In the genomic region with DNA sequence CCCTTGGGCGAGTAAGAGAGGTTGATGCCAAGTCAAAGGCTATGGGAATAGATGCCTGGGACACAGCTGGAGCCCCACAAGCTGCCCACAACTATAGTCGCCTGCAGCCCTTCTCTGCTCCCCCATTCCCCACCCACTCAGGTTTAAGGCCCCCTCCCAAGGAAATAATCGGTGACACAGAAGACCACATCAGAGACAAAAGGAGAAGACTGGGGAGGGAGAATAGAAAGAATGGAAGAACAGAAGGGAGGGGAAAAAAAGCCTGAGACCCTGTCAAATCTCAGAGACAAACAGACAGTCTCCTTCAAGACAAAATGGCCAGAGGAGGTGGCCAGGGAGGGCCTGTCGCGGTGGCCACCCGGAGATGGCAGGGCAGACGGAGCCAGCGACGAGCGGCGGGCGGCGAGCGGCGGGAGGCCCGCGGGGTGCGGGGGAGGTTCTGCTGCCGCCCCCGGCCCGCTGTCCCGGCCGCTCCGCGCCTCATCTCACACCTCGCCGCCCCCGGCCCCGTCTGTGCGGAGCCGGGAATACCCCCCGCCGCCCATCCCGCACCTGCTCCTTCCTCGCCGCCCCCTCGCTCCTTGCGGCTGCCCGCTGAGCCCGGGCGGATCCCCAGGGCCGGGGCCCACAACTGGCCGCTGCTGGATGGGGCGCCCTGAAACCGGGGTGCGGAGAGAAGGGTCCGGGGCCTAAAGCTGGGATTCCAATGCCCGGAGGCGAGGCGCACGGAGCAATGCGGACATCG, we compare ENCODE assay signal across 9 mouse cellular contexts. TPM values are rescaled to one million over a fixed set of nuclear protein-coding genes. Genes with fewer than 3 reads are reported as not detected.
DNase-seq lines count a peak whose midpoint lies in the region; ATAC-seq and TF ChIP-seq lines count a peak whose summit lies in the region.
"Had no signal": no experiment of that assay in that cellular context is flagged by ENCODE, and none has a peak within 500 bp of the region (broad histone marks: within the 10 kb centered on the region; RNA-seq: fewer than 3 reads in every experiment).

No protein-coding gene starts in this region.

- ATAC-seq in liver, postnatal 0 days: no peak
- no peak for ATAC-seq in stomach, postnatal 0 days (ENCODE audit: low FRiP score, low TSS enrichment)
- ATAC-seq in cerebellum, adult (ENCODE audit: insufficient number of reproducible peaks, low FRiP score, low TSS enrichment): no peak

- TF ChIP-seq CTCF in liver, postnatal 0 days (IDR thresholded peaks at IDR 0.05; ENCODE audit: low read depth): no peak
- TF ChIP-seq CTCF in stomach, postnatal 0 days (IDR thresholded peaks at IDR 0.05; ENCODE audit: low read depth): no peak
- no peak for TF ChIP-seq CTCF in kidney, adult 2 months (conservative IDR thresholded peaks at IDR 0.05; ENCODE audit: insufficient read depth, insufficient read length, low read depth, low read length)

- no peak overlapping the region for H3K9ac ChIP-seq in liver, postnatal 0 days (replicated peaks)
- H3K9ac ChIP-seq in stomach, postnatal 0 days (ENCODE audit: low read length): peak overlapping the region; percentile 18; the same call in 1 of the 2 replicates

- peaks cover 15% of the 10 kb centered on the region for H3K4me1 ChIP-seq in liver, postnatal 0 days (ENCODE audit: insufficient read depth)
- H3K4me1 ChIP-seq in stomach, postnatal 0 days (replicated peaks; ENCODE audit: control insufficient read depth, insufficient read depth): peaks cover 4% of the 10 kb centered on the region
- H3K4me1 ChIP-seq in kidney, adult 2 months (ENCODE audit: control insufficient read depth, insufficient read depth, low read length): peaks cover 12% of the 10 kb centered on the region; the same call in 1 of the 2 replicates

- no peak overlapping the region for H3K27ac ChIP-seq in liver, postnatal 0 days (ENCODE audit: low read depth)
- H3K27ac ChIP-seq in stomach, postnatal 0 days (replicated peaks): no peak overlapping the region
- H3K27ac ChIP-seq in kidney, adult 2 months (ENCODE audit: insufficient read depth, low read depth, low read length): no peak overlapping the region
- H3K27ac ChIP-seq: macrophage had no signal

- H3K4me2 ChIP-seq in liver, postnatal 0 days (ENCODE audit: low read depth, low read length): peak overlapping the region; percentile 71
- peak overlapping the region; percentile 60 for H3K4me2 ChIP-seq in stomach, postnatal 0 days (replicated peaks; ENCODE audit: low read depth)

- peak overlapping the region; percentile 43 for H3K4me3 ChIP-seq in liver, postnatal 0 days (ENCODE audit: low read depth, low read length)
- peak overlapping the region; percentile 42 for H3K4me3 ChIP-seq in stomach, postnatal 0 days (ENCODE audit: low read depth, low read length)
- no peak overlapping the region for H3K4me3 ChIP-seq in kidney, adult 2 months (ENCODE audit: insufficient read depth, low read depth, low read length)

- WGBS in liver, postnatal 0 days (ENCODE audit: insufficient replicate concordance): 4% methylated on average over 39 of the region's 53 CpGs
- 5% methylated on average over 33 of the region's 53 CpGs for WGBS in stomach, postnatal 0 days
- WGBS in kidney, adult 2 months: 10% methylated on average over 39 of the region's 53 CpGs

- no peaks in the 10 kb centered on the region for H3K36me3 ChIP-seq in liver, postnatal 0 days (replicated peaks; ENCODE audit: insufficient read depth, low read length)
- no peaks in the 10 kb centered on the region for H3K36me3 ChIP-seq in stomach, postnatal 0 days (ENCODE audit: control insufficient read depth, insufficient read depth, low read length)
- no peaks in the 10 kb centered on the region for H3K36me3 ChIP-seq in kidney, adult 2 months (ENCODE audit: control insufficient read depth, insufficient read depth, low read length)

- TF ChIP-seq EP300 in liver, postnatal 0 days (IDR thresholded peaks at IDR 0.05; ENCODE audit: low read depth): no peak
- TF ChIP-seq EP300 in stomach, postnatal 0 days (optimal IDR thresholded peaks at IDR 0.05): no peak

- DNase-seq in frontal cortex, postnatal 36 days (ENCODE audit: low spot score in 2 of 2): peak; percentile 51 to 67
- DNase-seq in frontal cortex, postnatal 25 days (ENCODE audit: low spot score in 2 of 2): no peak
- DNase-seq in thymus, postnatal 25 days: peak; percentile 7
- DNase-seq in thymus, postnatal 14 days: no peak
- DNase-seq in liver, postnatal 0 days: no peak
- DNase-seq in stomach, postnatal 0 days (ENCODE audit: low spot score): no peak
- DNase-seq in kidney, adult 2 months: no peak

- H3K9me3 ChIP-seq in liver, postnatal 0 days (ENCODE audit: low read length): no peaks in the 10 kb centered on the region
- H3K9me3 ChIP-seq in stomach, postnatal 0 days (ENCODE audit: control insufficient read depth, low read length): no peaks in the 10 kb centered on the region

- TF ChIP-seq POLR2A in kidney, adult 2 months (IDR thresholded peaks at IDR 0.05; ENCODE audit: low read depth, low read length): no peak

- H3K27me3 ChIP-seq in liver, postnatal 0 days (ENCODE audit: insufficient read depth, low read length): peaks cover 74% of the 10 kb centered on the region
- peaks cover 31% of the 10 kb centered on the region for H3K27me3 ChIP-seq in stomach, postnatal 0 days (ENCODE audit: control insufficient read depth, insufficient read depth, low read length)
- H3K27me3 ChIP-seq in kidney, adult 2 months (replicated peaks; ENCODE audit: control insufficient read depth, insufficient read depth, low read length): peaks cover 14% of the 10 kb centered on the region

RNA-seq across cellular contexts. Expression of a gene that starts 13.7 kb away (rescaled TPM):
- polyA plus RNA-seq in liver, postnatal 0 days (2015; fragmentation: Nextera tagmentation; extraction: Ambion mirVana): not detected in 2 replicates
- not detected in 2 replicates for polyA plus RNA-seq in stomach, postnatal 0 days (2015; fragmentation: Nextera tagmentation; extraction: Ambion mirVana)
- polyA plus RNA-seq in kidney, adult 2 months (2012; rRNA removed): not detected in 2 replicates
- polyA plus RNA-seq: macrophage had no signal

RNA-seq across cellular contexts. Expression of a gene that starts 15.6 kb away (rescaled TPM):
- polyA plus RNA-seq in liver, postnatal 0 days (2015; fragmentation: Nextera tagmentation; extraction: Ambion mirVana): 0.24 and 0.72 TPM in 2 replicates
- polyA plus RNA-seq in stomach, postnatal 0 days (2015; fragmentation: Nextera tagmentation; extraction: Ambion mirVana): 0.11 TPM in 1 of 2 replicates, not detected in the other
- polyA plus RNA-seq in kidney, adult 2 months (2012; rRNA removed): 0.14 and 0.24 TPM in 2 replicates
- polyA plus RNA-seq: macrophage had no signal

RNA-seq across cellular contexts. Expression of a gene that starts 24.1 kb away (rescaled TPM):
- polyA plus RNA-seq in liver, postnatal 0 days (2015; fragmentation: Nextera tagmentation; extraction: Ambion mirVana): 0.12 and 0.86 TPM in 2 replicates
- 0.06 TPM in 1 of 2 replicates, not detected in the other for polyA plus RNA-seq in stomach, postnatal 0 days (2015; fragmentation: Nextera tagmentation; extraction: Ambion mirVana)
- 0.05 and 3.9 TPM in 2 replicates for polyA plus RNA-seq in kidney, adult 2 months (2012; rRNA removed)
- polyA plus RNA-seq: macrophage had no signal

RNA-seq across cellular contexts. Expression of a gene that starts 37.8 kb away (rescaled TPM):
- polyA plus RNA-seq in liver, postnatal 0 days (2015; fragmentation: Nextera tagmentation; extraction: Ambion mirVana): 3.1 and 4.2 TPM in 2 replicates
- 4.9 and 6.1 TPM in 2 replicates for polyA plus RNA-seq in stomach, postnatal 0 days (2015; fragmentation: Nextera tagmentation; extraction: Ambion mirVana)
- 12.4 and 14.2 TPM in 2 replicates for polyA plus RNA-seq in kidney, adult 2 months (2012; rRNA removed)

RNA-seq across cellular contexts. Expression of a gene that starts 43.7 kb away (rescaled TPM):
- 3.1 and 3.7 TPM in 2 replicates for polyA plus RNA-seq in liver, postnatal 0 days (2015; fragmentation: Nextera tagmentation; extraction: Ambion mirVana)
- polyA plus RNA-seq in stomach, postnatal 0 days (2015; fragmentation: Nextera tagmentation; extraction: Ambion mirVana): 4.2 TPM in 2 replicates
- 81.5 and 121 TPM in 2 replicates for polyA plus RNA-seq in kidney, adult 2 months (2012; rRNA removed)

Comparison
In these comparisons a context has a peak if more than half of its experiments do, and no peak if none do; other contexts are left out.
1. DNase-seq: peak in frontal cortex, postnatal 36 days (2 of 2) and thymus, postnatal 25 days (single experiment); none in frontal cortex, postnatal 25 days (0 of 2), thymus, postnatal 14 days (single experiment), liver, postnatal 0 days (single experiment), stomach, postnatal 0 days (single experiment) and kidney, adult 2 months (single experiment).